Mouse (Mus musculus): Measurements from ENCODE around the gene 2700049A03Rik. TPM values are rescaled to one million over a fixed set of nuclear protein-coding genes. Genes with fewer than 3 reads are reported as not detected.

Gene 2700049A03Rik
- 10 to 100 TPM; 10.2 to 11.7 TPM for polyA plus RNA-seq (2017; shearing (Covaris generic))

DNA sequence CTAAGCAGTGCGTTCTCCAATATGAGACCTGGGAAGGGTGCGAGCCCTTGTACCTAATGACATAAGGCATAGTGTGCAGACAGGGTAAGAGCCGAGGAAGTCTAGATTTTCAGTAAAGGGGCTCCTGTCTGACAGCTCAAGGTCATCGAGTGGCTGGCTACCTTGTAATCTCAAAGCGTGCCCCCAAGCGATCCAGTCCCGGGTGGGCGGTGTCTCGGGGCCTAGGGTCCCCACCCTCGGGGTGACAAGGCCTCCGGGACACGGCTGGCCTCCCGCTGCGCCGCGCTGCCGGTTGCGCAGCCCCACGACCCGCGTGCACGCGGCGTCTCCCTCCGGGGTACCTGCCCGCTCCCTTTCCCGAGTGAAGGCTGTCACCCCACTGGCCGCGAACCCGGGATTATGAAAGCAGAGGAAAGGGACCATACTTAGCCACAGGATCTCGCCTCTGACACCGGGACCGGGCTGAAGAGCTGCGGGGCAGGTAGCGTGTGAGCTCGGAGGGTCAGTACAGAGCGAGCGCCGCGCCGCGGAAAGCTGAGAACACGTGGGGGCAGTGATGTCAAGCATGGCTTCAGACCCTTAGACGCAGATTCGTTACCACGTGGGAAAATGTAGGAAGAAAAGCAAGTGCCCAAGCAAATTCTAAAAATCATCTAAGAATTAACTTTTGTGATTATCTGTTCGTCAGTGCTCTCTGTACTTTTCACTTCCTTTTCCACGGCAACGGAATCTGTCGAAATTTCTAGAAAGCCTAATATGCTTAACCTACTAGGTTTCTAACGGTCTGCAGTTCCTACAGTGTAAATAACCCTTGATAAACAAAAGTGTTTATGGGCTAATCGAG is at the start of gene 2700049A03Rik, which contains the start of gene Timm9:
Gene 2700049A03Rik (plus strand): TSS at position 719 of the 844 bp plus-strand sequence.
Gene Timm9 (minus strand): TSS at position 555 of the 844 bp plus-strand sequence.

DNA sequence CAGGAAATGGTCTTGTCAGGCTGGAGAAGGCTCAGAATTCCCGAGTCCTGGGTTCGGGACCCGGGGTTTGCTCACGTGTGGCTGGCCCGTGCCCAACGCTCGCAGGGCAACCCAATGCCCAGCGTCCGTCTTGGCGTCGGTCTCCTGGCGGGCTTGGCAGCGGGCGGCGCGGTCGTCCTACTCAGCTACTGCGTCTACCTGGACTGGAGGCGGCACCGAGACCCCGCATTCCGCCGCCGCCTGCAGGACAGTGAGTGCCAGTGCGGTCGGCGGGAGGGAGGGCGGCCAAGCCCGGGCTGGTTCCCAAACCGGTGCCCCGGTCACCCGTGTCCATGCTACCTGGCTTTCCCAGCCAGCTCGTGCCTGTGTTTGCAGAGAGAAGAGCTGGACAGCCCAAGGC is 25.3 kb upstream of the 2700049A03Rik start, which contains the start of gene Tomm20l:
Gene Tomm20l (plus strand): TSS at position 98 of the 400 bp plus-strand sequence.

Other genes with a start within 250 kb of the 2700049A03Rik start
- gene Actr10, start 199.0 kb upstream of the 2700049A03Rik start, polyA plus RNA-seq (2017; shearing (Covaris generic)): 100 to 1,000 TPM; 283 to 315 TPM
- gene Psma3, start 162.2 kb upstream of the 2700049A03Rik start, polyA plus RNA-seq (2017; shearing (Covaris generic)): 100 to 1,000 TPM; 348 to 351 TPM
- gene Arid4a, start 120.9 kb upstream of the 2700049A03Rik start, polyA plus RNA-seq (2017; shearing (Covaris generic)): 100 to 1,000 TPM; 145 to 153 TPM
- gene Tomm20l, start 25.4 kb upstream of the 2700049A03Rik start, polyA plus RNA-seq (2017; shearing (Covaris generic)): under 1 TPM; 0.70 to 0.72 TPM
- 10 to 100 TPM; 41.3 to 64.3 TPM for gene Timm9, start 164 bp upstream of the 2700049A03Rik start, polyA plus RNA-seq (2017; shearing (Covaris generic))
- 1 to 10 TPM in 1 of 2 experiments, under 1 TPM in 1; 0.33 to 2.2 TPM for gene Dact1, start 173.0 kb downstream of the 2700049A03Rik start, polyA plus RNA-seq (2017; shearing (Covaris generic))